Mouse (Mus musculus) limb, embryonic 11.5 days (tissue): Measurements from ENCODE around the gene Klhl31. TPM values are rescaled to one million over a fixed set of nuclear protein-coding genes. Genes with fewer than 3 reads are reported as not detected.

Source experiments
- ATAC-seq: fragments of 200-750 bp; cut with Nextera tagmentation; 2 replicates; pipeline ENCODE4 v1.8.0; 2017; ENCODE audit warnings: low read depth; ENCODE audit not compliant: insufficient number of reproducible peaks, low FRiP score, low TSS enrichment
- DNase-seq: peaks from one replicate; pipeline ENCODE4 v3.0.0-alpha.2; 2015; ENCODE audit warnings: low spot score
- H3K27ac ChIP-seq: fragments of 300-500 bp; sonication (generic); replicated peaks from 2 replicates; pipeline ENCODE4 v1.5.1; 2014; ENCODE audit warnings: low read depth, mild to moderate bottlenecking, low read length
- H3K27me3 ChIP-seq: fragments of 300-500 bp; sonication (generic); 2 replicates; pipeline ENCODE4 v1.6.1; 2014; ENCODE audit warnings: mild to moderate bottlenecking, low read length, mixed read lengths; ENCODE audit not compliant: control insufficient read depth, insufficient read depth
- H3K36me3 ChIP-seq: fragments of 300-500 bp; sonication (generic); 2 replicates; pipeline ENCODE4 v1.6.1; 2014; ENCODE audit warnings: mild to moderate bottlenecking, low read length, moderate library complexity, mixed read lengths; ENCODE audit not compliant: control insufficient read depth, insufficient read depth
- H3K4me1 ChIP-seq: fragments of 300-500 bp; sonication (generic); 2 replicates; pipeline ENCODE4 v1.6.1; 2014; ENCODE audit warnings: low read length, mixed read lengths; ENCODE audit not compliant: control insufficient read depth, insufficient read depth
- H3K4me2 ChIP-seq: fragments of 300-500 bp; sonication (generic); 2 replicates; pipeline ENCODE4 v1.6.1; 2014; ENCODE audit warnings: low read depth, mild to moderate bottlenecking, moderate library complexity; ENCODE audit not compliant: severe bottlenecking
- H3K4me3 ChIP-seq: fragments of 300-500 bp; sonication (generic); 2 replicates; pipeline ENCODE4 v1.5.1; 2014; ENCODE audit warnings: low read depth, low read length
- H3K9ac ChIP-seq: fragments of 300-500 bp; sonication (generic); 2 replicates; pipeline ENCODE4 v1.6.1; 2014; ENCODE audit warnings: mild to moderate bottlenecking, low read length
- H3K9me3 ChIP-seq: fragments of 300-500 bp; sonication (generic); 2 replicates; pipeline ENCODE4 v1.6.1; 2016; ENCODE audit warnings: low read length; ENCODE audit not compliant: control insufficient read depth
- WGBS: fragments of 180-500 bp; shearing (Covaris S2); extraction: QIAGEN DNeasy Blood & Tissue Kit; methylation state at CpG from one replicate; pipeline ENCODE4 v1.1.7; 2014; 5-methylcytosine and 5-hydroxymethylcytosine counted together
- polyA plus RNA-seq: library from polyadenylated mRNA; unstranded; fragments of >200 nt; fragmentation: Nextera tagmentation; extraction: Ambion mirVana; gene quantifications from 2 replicates; pipeline ENCODE4 v1.2.1, GENCODE M21; 2014

Gene Klhl31
- polyA plus RNA-seq, 1 experiment from 2014 or later: 1.1 TPM

DNA sequence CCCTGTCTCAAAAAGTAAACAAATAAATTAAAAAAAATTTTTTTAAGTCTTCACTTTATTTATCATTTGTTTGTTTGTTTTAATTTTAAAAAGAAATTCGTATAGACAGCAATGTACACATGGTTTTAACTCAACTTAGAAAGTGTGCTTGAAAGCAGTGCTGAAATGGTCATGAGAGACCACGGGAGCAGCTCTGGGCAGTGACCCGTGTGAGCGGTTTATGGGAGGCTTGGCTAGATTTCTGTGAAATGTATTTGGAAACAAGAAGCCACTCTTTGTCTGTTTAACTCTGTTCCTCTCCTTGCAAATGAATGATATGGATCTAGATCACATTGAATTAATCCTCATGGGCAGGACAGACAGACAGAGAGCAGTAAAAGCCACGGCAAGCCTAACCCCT, 59.3 kb downstream of the Klhl31 start:
- H3K9me3 ChIP-seq: no peaks in the 10 kb centered on the region
- no peak overlapping the region for H3K4me2 ChIP-seq
- DNase-seq (no peak), ATAC-seq (no peak)
- H3K4me3 ChIP-seq: no peak overlapping the region
- no peaks in the 10 kb centered on the region for H3K27me3 ChIP-seq
- no peak overlapping the region for H3K27ac ChIP-seq
- no peaks in the 10 kb centered on the region for H3K4me1 ChIP-seq
- H3K9ac ChIP-seq: no peak overlapping the region
- no peaks in the 10 kb centered on the region for H3K36me3 ChIP-seq
- WGBS: 80% methylated on average over 5 of the region's 5 CpGs

DNA sequence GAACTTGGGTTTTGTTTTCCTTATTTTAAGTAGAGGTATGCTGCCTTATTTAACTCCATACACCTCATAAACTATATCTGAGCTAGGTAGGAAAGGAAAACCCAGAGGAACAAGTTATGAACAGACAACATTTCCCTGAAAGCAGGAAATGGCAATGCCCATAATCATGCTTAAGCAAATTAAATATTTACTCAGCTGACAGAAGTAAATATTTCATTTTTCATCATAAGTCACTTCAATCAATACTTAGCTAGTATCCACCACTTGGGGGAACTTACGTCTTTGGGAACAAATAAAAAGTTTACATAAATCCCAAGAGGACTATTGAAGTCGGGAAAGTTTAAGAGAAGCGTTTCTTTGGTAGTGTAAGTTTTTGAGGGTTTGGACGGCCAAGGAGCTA, 67.2 kb downstream of the Klhl31 start:
- Histone ChIP-seq H3K9ac (no peak overlapping the region), H3K27ac (no peak overlapping the region), H3K4me2 (no peak overlapping the region), H3K36me3 (no peaks in the 10 kb centered on the region), H3K4me1 (no peaks in the 10 kb centered on the region), H3K9me3 (no peaks in the 10 kb centered on the region), H3K27me3 (no peaks in the 10 kb centered on the region), H3K4me3 (no peak overlapping the region)
- no peak for DNase-seq
- ATAC-seq: no peak
- 81% methylated on average over 4 of the region's 4 CpGs for WGBS

DNA sequence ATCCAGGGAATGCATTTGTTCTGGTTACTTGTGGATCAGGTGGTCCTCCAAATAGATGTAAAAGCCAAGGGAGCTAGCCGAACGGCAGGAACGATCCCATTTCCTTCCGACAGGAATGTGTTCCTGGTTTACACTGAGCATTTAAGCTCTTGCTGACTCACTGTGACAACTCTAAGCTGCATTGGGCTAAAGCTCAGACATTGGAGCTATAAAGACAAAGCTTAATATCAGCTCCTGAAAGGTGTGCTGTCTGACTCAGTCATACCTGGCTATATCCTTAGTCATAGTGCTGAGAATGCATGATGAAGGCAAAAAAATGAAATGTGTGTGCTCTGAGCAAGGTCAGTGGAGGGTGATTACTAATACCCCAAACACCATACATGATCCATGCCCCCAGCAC, 67.8 kb downstream of the Klhl31 start:
- DNase-seq: no peak
- no peak overlapping the region for H3K4me3 ChIP-seq
- ATAC-seq: no peak
- H3K9ac ChIP-seq: no peak overlapping the region
- H3K4me2 ChIP-seq: no peak overlapping the region
- no peaks in the 10 kb centered on the region for H3K9me3 ChIP-seq
- H3K27me3 ChIP-seq: no peaks in the 10 kb centered on the region
- no peaks in the 10 kb centered on the region for H3K4me1 ChIP-seq
- 82% methylated on average over 4 of the region's 4 CpGs for WGBS
- no peak overlapping the region for H3K27ac ChIP-seq
- no peaks in the 10 kb centered on the region for H3K36me3 ChIP-seq

DNA sequence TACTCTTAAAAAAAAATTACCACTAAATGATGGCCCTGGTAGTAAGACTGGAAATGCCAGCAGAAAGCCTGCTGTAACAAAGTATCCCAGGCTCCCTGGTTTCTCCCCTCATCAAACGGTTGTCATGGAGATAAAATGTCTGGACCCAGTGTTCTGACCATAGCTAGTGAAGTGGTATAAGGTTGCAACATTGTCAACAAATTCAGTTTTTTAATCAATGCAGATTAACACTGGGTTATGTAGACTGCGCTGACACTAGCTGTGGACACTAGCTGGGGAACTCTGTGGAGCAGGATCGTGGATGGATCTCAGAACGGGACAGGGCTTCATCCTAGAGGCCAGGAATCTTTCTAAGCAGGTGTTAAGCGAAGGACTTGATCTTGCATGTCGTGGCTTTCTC, 70.2 kb downstream of the Klhl31 start:
- Histone ChIP-seq H3K4me3 (no peak overlapping the region), H3K4me1 (no peaks in the 10 kb centered on the region), H3K36me3 (no peaks in the 10 kb centered on the region), H3K9ac (no peak overlapping the region), H3K9me3 (no peaks in the 10 kb centered on the region), H3K4me2 (no peak overlapping the region), H3K27me3 (no peaks in the 10 kb centered on the region), H3K27ac (no peak overlapping the region)
- 86% methylated on average over 6 of the region's 6 CpGs for WGBS
- ATAC-seq: no peak
- DNase-seq: no peak

DNA sequence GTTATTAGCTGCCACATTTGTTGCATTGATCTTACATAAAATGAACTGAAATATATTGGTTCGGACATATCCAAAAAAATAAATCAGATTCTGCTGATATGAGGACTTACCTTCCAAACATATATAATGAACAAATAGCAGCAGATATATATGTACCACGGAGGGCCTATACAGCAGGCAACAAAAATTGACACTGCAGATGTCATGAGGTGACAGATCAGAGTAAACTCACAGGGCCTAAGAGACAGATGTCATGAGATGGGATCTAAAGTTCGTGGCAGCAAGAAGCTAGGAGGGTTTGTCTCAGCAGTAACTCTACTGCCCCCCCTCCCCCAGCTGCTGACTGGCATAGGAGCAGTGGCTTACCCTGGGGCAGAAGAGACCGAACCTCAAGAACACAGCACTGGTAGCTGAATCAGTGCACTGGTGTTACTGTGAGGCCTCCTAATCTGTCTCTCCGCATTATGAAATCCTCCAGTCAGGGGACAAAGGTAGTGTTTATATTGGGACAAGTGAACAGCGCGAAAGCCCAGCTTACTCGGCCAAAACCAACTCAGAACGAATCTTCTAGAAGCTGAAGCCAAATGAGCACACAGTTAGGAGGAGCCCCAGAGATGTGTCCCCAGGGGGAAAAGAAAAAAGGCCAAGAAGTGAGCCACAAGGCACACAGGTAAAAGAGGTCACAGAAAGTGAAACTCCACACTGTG, 71.3 kb downstream of the Klhl31 start:
- H3K4me1 ChIP-seq: no peaks in the 10 kb centered on the region
- H3K4me3 ChIP-seq: no peak overlapping the region
- H3K27me3 ChIP-seq: no peaks in the 10 kb centered on the region
- ATAC-seq (no peak), DNase-seq (no peak)
- no peaks in the 10 kb centered on the region for H3K36me3 ChIP-seq
- H3K4me2 ChIP-seq: no peak overlapping the region
- no peaks in the 10 kb centered on the region for H3K9me3 ChIP-seq
- WGBS: 86% methylated on average over 9 of the region's 9 CpGs
- no peak overlapping the region for H3K9ac ChIP-seq
- no peak overlapping the region for H3K27ac ChIP-seq

DNA sequence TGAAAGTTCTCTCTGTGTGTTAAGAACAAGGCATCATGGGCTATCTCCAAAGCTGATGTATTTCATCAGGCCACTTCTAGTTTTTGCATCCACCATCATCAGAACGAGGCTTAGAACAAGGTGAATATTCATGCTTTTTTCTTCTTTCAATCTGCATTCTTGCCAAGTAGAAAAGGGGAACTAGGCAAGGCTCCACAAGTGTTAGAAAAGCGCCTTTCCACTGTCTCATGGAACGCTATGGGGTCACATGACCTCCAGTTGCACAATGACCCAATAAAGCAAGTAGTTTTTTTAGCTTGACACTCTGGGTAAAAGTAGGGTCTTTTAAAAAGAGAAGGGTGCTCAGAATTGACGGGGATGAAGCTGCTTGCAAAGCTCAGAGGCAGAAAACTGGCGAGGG, 72.7 kb downstream of the Klhl31 start:
- Histone ChIP-seq H3K27me3 (no peaks in the 10 kb centered on the region), H3K9ac (no peak overlapping the region), H3K4me1 (no peaks in the 10 kb centered on the region), H3K4me2 (no peak overlapping the region), H3K36me3 (no peaks in the 10 kb centered on the region), H3K27ac (no peak overlapping the region), H3K4me3 (no peak overlapping the region), H3K9me3 (no peaks in the 10 kb centered on the region)
- WGBS: 76% methylated on average over 5 of the region's 5 CpGs
- ATAC-seq: no peak
- no peak for DNase-seq

Other genes starting within 250 kb of the Klhl31 start
- gene Lrrc1, start 91.6 kb upstream of the Klhl31 start, polyA plus RNA-seq: 7.1 and 8.0 TPM in 2 replicates
- 12.3 and 14.4 TPM in 2 replicates for gene Gclc, start 118.0 kb downstream of the Klhl31 start, polyA plus RNA-seq